Mouse (Mus musculus) MEL (cell line): ENCODE measurements at regions not wholly inside any gene's neighbourhood (a gene's known extent, or its start where the extent isn't known, plus 50 kb on each side); places are given as distances from the start of the nearest gene placed in this dataset.

ENCODE experiments used
- DNase-seq: peaks from one replicate; pipeline ENCODE4 v3.0.0; 2011; ENCODE audit warnings: low read depth, low spot score
- H3K27ac ChIP-seq: 2 replicates; pipeline ENCODE4 v1.5.1; 2012; ENCODE audit warnings: low read depth, mild to moderate bottlenecking, control low read depth, low read length, moderate library complexity; ENCODE audit not compliant: control insufficient read depth
- H3K27me3 ChIP-seq, 2 experiments: fragments of 150-350 bp in 1 of 2; sonication (generic) in 1 of 2; 2 replicates each; pipeline ENCODE4 v1.6.1; 2012; ENCODE audit warnings: low read length in 2 of 2, mild to moderate bottlenecking in 2 of 2, improper control_type of control experiment in 1 of 2, moderate library complexity in 1 of 2; ENCODE audit not compliant: insufficient read depth in 2 of 2, control insufficient read depth in 1 of 2
- H3K36me3 ChIP-seq, 2 experiments: 2 replicates each; pipeline ENCODE4 v1.6.1; 2012 to 2014; ENCODE audit warnings: low read length in 2 of 2, improper control_type of control experiment in 1 of 2, inconsistent platforms in 1 of 2, mild to moderate bottlenecking in 1 of 2; ENCODE audit not compliant: insufficient read depth in 2 of 2, control insufficient read depth in 1 of 2
- H3K4me1 ChIP-seq, 2 experiments: fragments of 150-350 bp in 1 of 2; sonication (generic) in 1 of 2; 2 replicates each; pipeline ENCODE4 v1.6.1; 2012; ENCODE audit warnings: low read length in 2 of 2, improper control_type of control experiment in 1 of 2, mild to moderate bottlenecking in 1 of 2; ENCODE audit not compliant: insufficient read depth in 2 of 2, control insufficient read depth in 1 of 2
- H3K4me3 ChIP-seq, 2 experiments: fragments of 150-350 bp in 1 of 2; sonication (generic) in 1 of 2; 2 replicates each; pipeline ENCODE4 v1.5.1; 2012; ENCODE audit warnings: low read depth in 2 of 2, low read length in 2 of 2, mild to moderate bottlenecking in 2 of 2, moderate library complexity in 2 of 2, control low read depth in 1 of 2, improper control_type of control experiment in 1 of 2; ENCODE audit not compliant: control insufficient read depth in 1 of 2, insufficient read depth in 1 of 2
- H3K79me2 ChIP-seq: 2 replicates; pipeline ENCODE4 v1.6.1; 2012; ENCODE audit warnings: mild to moderate bottlenecking, low read length, moderate library complexity; ENCODE audit not compliant: control insufficient read depth, poor library complexity, insufficient read depth
- H3K9ac ChIP-seq: 2 replicates; pipeline ENCODE4 v1.6.1; 2012; ENCODE audit warnings: low read depth, mild to moderate bottlenecking, control low read depth, low read length, moderate library complexity; ENCODE audit not compliant: control insufficient read depth, poor library complexity, severe bottlenecking
- H3K9me3 ChIP-seq: fragments of 150-350 bp; sonication (generic); replicated peaks from 2 replicates; pipeline ENCODE4 v1.6.1; 2012; ENCODE audit warnings: mild to moderate bottlenecking, low read length, improper control_type of control experiment, moderate library complexity; ENCODE audit not compliant: insufficient read depth
- BHLHE40 ChIP-seq: IDR thresholded peaks from 2 replicates; pipeline ENCODE4 v1.6.1; 2012; ENCODE audit warnings: low read depth, mild to moderate bottlenecking, inconsistent platforms, low read length, improper control_type of control experiment, borderline replicate concordance
- CHD1 ChIP-seq: IDR thresholded peaks from 2 replicates; pipeline ENCODE4 v1.6.1; 2012; ENCODE audit warnings: low read depth, mild to moderate bottlenecking, inconsistent platforms, low read length, improper control_type of control experiment
- CHD2 ChIP-seq: IDR thresholded peaks from 2 replicates; pipeline ENCODE4 v1.6.1; 2011; ENCODE audit warnings: low read length, improper control_type of control experiment
- E2F4 ChIP-seq: IDR thresholded peaks from 2 replicates; pipeline ENCODE4 v1.6.1; 2011; ENCODE audit warnings: low read depth, low read length, improper control_type of control experiment, borderline replicate concordance
- ELF1 ChIP-seq: IDR thresholded peaks from 2 replicates; pipeline ENCODE4 v1.6.1; 2014; ENCODE audit warnings: low read depth, mild to moderate bottlenecking, inconsistent platforms, low read length, improper control_type of control experiment, moderate library complexity
- EP300 ChIP-seq, 2 experiments: IDR thresholded peaks; 2 replicates each; pipeline ENCODE4 v1.6.1; 2011; ENCODE audit warnings: improper control_type of control experiment in 2 of 2, low read length in 2 of 2, low read depth in 1 of 2, mild to moderate bottlenecking in 1 of 2
- MAFK ChIP-seq: IDR thresholded peaks from 2 replicates; pipeline ENCODE4 v1.6.1; 2011; ENCODE audit warnings: low read depth, mild to moderate bottlenecking, low read length, improper control_type of control experiment, borderline replicate concordance
- MXI1 ChIP-seq: IDR thresholded peaks from 2 replicates; pipeline ENCODE4 v1.6.1; 2011; ENCODE audit warnings: mild to moderate bottlenecking, low read depth, low read length, improper control_type of control experiment
- MYB ChIP-seq: IDR thresholded peaks from 2 replicates; pipeline ENCODE4 v1.6.1; 2011; ENCODE audit warnings: mild to moderate bottlenecking, low read depth, low read length, improper control_type of control experiment
- NELFE ChIP-seq: IDR thresholded peaks from 2 replicates; pipeline ENCODE4 v1.6.1; 2011; ENCODE audit warnings: low read depth, low read length, improper control_type of control experiment
- POLR2A ChIP-seq, 2 experiments: IDR thresholded peaks; 2 replicates each; pipeline ENCODE4 v1.6.1; 2011 to 2012; ENCODE audit warnings: low read length in 2 of 2, mild to moderate bottlenecking in 2 of 2, control low read depth in 1 of 2, improper control_type of control experiment in 1 of 2, low read depth in 1 of 2, moderate library complexity in 1 of 2; ENCODE audit not compliant: control insufficient read depth in 1 of 2, insufficient read depth in 1 of 2, poor library complexity in 1 of 2
- RAD21 ChIP-seq: IDR thresholded peaks from 2 replicates; pipeline ENCODE4 v1.6.1; 2011; ENCODE audit warnings: mild to moderate bottlenecking, low read depth, low read length, improper control_type of control experiment
- SMC3 ChIP-seq: IDR thresholded peaks from 2 replicates; pipeline ENCODE4 v1.6.1; 2011; ENCODE audit warnings: low read depth, low read length, improper control_type of control experiment
- TBP ChIP-seq: IDR thresholded peaks from 2 replicates; pipeline ENCODE4 v1.8.0; 2011; ENCODE audit warnings: low read depth, low read length, improper control_type of control experiment
- UBTF ChIP-seq: IDR thresholded peaks from 2 replicates; pipeline ENCODE4 v1.6.1; 2012; ENCODE audit warnings: low read depth, mild to moderate bottlenecking, inconsistent platforms, low read length, improper control_type of control experiment, moderate library complexity, borderline replicate concordance; ENCODE audit not compliant: insufficient read depth
- USF1 ChIP-seq: IDR thresholded peaks from 2 replicates; pipeline ENCODE4 v1.6.1; 2014; ENCODE audit warnings: low read depth, mild to moderate bottlenecking, inconsistent platforms, low read length, improper control_type of control experiment, moderate library complexity
- USF2 ChIP-seq, 2 experiments: IDR thresholded peaks; 2 replicates each; pipeline ENCODE4 v1.6.1; 2011 to 2012; ENCODE audit warnings: improper control_type of control experiment in 2 of 2, low read length in 2 of 2, borderline replicate concordance in 1 of 2, inconsistent platforms in 1 of 2, low read depth in 1 of 2, mild to moderate bottlenecking in 1 of 2; ENCODE audit not compliant: insufficient read depth in 1 of 2
- ZC3H11A ChIP-seq: IDR thresholded peaks from 2 replicates; pipeline ENCODE4 v1.6.1; 2012; ENCODE audit warnings: low read depth, mild to moderate bottlenecking, inconsistent platforms, low read length, improper control_type of control experiment
- ZKSCAN1 ChIP-seq: IDR thresholded peaks from 2 replicates; pipeline ENCODE4 v1.6.1; 2012; ENCODE audit warnings: low read depth, mild to moderate bottlenecking, inconsistent platforms, low read length, improper control_type of control experiment, moderate library complexity
- ZMIZ1 ChIP-seq: IDR thresholded peaks from 2 replicates; pipeline ENCODE4 v1.6.1; 2012; ENCODE audit warnings: low read depth, mild to moderate bottlenecking, inconsistent platforms, low read length, improper control_type of control experiment, moderate library complexity

GRCm38 (mm10) chr1:90297751-90298150 is 94.0 kb downstream of the Ackr3 start:
- H3K79me2 ChIP-seq: no peaks in the 10 kb centered on the region
- H3K36me3 ChIP-seq: no peaks in the 10 kb centered on the region
- no peak overlapping the region for H3K9ac ChIP-seq
- H3K27me3 ChIP-seq: no peaks in the 10 kb centered on the region
- no peak for TF ChIP-seq ELF1
- no peak for TF ChIP-seq MYB
- no peak for TF ChIP-seq ZKSCAN1
- no peak for TF ChIP-seq MXI1
- no peak for TF ChIP-seq EP300 (IDR thresholded peaks at IDR 0.05; ENCODE audit: low read depth in 1 of 2, low read length in 2 of 2)
- no peak for TF ChIP-seq ZC3H11A
- no peak for TF ChIP-seq POLR2A (IDR thresholded peaks at IDR 0.05; ENCODE audit: control insufficient read depth in 1 of 2, insufficient read depth in 1 of 2, low read depth in 1 of 2, low read length in 2 of 2, poor library complexity in 1 of 2)
- no peak for TF ChIP-seq SMC3
- TF ChIP-seq UBTF: no peak
- no peak for TF ChIP-seq USF2 (IDR thresholded peaks at IDR 0.05; ENCODE audit: borderline replicate concordance in 1 of 2, insufficient read depth in 1 of 2, low read depth in 1 of 2, low read length in 2 of 2)
- no peak for TF ChIP-seq USF1
- no peak for TF ChIP-seq BHLHE40
- TF ChIP-seq CHD1: no peak
- no peak for TF ChIP-seq RAD21
- TF ChIP-seq ZMIZ1: no peak
- TF ChIP-seq NELFE: no peak
- H3K4me1 ChIP-seq: no peaks in the 10 kb centered on the region
- H3K4me3 ChIP-seq: no peak overlapping the region
- no peak overlapping the region for H3K27ac ChIP-seq
- DNase-seq: no peak
- no peaks in the 10 kb centered on the region for H3K9me3 ChIP-seq

- H3K4me3 ChIP-seq: no peak overlapping the region
- H3K27me3 ChIP-seq: no peaks in the 10 kb centered on the region
- no peak overlapping the region for H3K9ac ChIP-seq
- no peak overlapping the region for H3K27ac ChIP-seq
- no peaks in the 10 kb centered on the region for H3K4me1 ChIP-seq
- TF ChIP-seq TBP (no peak), ELF1 (no peak), CHD2 (no peak), ZC3H11A (no peak), MAFK (no peak), E2F4 (no peak), ZMIZ1 (no peak)
- H3K79me2 ChIP-seq: no peaks in the 10 kb centered on the region
- no peaks in the 10 kb centered on the region for H3K9me3 ChIP-seq
- no peaks in the 10 kb centered on the region for H3K36me3 ChIP-seq
- DNase-seq: no peak
Measured at GRCm38 (mm10) chr1:90300229-90300628, 96.4 kb downstream of the Ackr3 start.
